Mouse (Mus musculus): ENCODE measurements around the gene Vcl.

Vcl gene

DNA sequence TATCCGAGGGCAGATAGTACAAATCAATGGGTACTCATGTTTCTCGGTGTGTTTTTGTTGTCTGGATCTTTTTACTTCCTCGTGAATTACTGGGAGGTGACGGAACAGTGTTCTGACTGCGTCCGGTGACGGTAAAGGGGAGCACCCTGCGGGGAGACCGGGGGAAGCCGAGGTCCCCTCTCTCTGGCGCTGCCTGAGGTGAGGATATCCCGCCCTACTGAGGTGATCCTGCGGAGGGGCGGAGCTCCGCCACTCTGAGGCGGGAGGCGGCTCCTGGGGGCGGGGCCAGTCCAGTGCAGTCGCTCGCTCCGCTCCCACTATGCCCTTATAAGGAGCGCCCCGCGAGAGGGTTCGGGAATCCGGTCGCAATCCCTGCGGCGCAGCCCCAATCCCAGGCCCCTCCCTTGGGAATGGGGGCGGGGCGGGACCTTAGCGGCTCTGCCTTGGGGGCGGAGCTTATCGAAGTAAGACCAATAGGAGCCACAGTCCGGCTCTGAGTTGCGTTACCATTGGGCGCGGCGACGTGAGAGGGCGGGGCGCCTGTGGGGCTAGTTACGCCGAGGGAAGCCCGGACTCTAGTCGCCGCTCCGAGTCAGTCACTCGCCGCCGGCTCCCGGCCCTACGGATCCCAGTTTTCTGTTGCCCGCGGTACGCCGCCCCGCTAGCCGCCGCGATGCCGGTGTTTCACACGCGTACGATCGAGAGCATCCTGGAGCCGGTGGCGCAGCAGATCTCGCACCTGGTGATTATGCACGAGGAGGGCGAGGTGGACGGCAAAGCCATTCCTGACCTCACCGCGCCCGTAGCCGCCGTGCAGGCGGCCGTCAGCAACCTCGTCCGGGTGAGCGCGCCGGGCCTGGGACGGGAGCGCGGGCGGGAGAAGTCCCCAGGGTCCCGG is at the start of gene Vcl:
Gene Vcl, plus strand, starts transcription at position 551 of the 898 bp plus-strand sequence.
- DNase-seq, result peak; percentile 99 to 100

DNA sequence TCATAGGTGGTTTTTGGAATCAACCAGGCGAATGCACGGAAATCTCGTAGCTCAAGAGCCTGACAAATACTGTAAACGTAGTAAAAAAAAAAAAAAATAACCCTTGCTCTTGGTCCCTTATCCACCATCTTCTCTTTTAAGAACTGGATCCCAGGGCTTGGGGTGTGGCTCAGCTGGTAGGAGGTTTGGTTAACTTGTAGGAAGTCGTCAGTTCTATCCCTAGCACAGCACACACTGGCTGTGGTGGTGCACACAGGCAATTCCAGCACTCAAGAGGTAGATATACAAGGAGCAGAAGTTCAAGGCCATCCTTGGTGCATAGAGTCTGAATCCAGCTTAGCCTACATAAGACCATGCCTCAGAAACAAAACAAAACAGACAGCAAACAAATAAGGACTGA is 44.5 kb upstream of the Vcl start:
- no peak for DNase-seq

DNA sequence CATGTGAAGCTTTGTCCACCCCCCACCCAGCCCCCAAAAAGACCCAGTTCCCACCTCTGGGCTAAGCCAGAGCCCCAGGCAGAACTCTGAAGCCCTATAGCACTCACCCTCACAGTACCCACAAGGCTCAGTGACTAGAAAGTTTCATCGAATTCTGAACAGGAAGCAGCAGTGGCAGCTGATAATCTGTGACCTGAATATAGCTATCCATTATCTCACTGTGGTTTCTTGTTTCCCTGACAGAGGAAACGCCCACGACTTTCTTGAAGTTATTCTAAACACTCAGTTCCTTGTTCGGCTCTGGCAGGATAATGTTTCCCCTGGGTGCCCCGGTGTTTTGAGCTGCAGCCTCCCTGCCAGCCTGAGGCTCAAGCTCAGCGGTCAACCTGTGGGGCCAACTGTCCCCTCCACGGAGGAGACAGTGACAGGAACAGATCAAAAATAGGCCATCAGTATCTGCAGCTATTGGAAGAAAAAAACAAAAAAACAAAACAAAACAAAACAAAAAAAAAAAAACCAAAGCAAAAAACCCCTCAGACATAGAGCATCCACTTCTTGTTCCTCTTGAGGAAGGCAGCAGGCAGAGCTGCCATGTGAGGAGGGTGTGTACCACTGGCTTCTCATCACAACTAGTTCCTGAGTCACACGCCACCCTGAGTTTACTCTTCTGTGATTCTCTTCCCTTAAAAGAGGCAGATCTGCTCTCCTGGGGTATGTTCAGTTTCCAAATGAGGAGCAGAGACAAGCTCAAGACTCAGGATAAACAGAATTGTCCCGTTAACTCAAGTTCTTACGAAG is 43.9 kb upstream of the Vcl start:
- DNase-seq, result no peak

DNA sequence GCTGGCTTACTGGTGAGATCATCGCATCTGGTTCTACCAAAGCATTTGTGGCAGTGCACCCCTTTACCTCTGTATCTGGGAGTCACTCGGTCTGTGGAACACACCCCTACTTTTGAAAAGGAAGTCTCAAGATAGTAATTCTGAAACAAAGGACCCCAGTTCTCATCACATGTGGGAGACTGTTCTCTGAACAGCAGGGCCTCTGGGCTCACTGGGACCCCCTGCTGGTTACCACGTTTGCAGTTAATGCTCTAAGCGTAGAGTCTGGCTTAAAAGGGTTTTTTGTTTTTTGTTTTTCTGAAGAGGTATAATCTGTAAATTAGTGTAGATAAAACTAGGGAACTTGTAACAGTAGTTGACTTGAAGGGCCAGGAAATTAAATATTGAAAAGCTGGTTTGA is 42.9 kb upstream of the Vcl start:
- DNase-seq, result peak in 1 of 2 experiments; percentile 56

DNA sequence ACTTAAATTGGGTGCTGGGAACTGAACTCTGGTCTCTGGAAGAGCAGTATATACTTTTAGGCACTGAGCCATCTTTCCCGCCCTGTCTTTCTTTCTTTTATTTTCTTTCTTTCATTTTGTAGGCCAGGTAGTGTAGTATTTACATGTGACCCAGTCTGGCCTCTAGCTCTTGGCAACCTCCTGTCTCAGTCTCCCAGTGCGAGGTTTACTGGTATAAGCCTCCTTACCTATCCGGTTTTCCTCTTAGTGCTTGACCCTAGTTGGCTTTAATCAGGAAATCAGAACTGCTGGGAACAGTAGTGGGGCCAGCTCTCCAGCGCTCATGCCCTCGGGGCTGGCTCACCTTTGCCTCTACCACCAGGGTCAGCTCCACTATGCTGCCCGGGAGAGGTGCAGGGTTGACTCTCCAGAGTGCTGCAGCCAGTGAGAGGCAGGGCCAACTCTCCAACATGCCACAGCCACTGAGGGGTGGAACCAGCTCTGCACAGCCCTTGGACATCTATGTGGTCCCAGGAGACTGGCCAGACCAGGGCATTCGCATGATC is 41.6 kb upstream of the Vcl start:
- DNase-seq, result no peak

DNA sequence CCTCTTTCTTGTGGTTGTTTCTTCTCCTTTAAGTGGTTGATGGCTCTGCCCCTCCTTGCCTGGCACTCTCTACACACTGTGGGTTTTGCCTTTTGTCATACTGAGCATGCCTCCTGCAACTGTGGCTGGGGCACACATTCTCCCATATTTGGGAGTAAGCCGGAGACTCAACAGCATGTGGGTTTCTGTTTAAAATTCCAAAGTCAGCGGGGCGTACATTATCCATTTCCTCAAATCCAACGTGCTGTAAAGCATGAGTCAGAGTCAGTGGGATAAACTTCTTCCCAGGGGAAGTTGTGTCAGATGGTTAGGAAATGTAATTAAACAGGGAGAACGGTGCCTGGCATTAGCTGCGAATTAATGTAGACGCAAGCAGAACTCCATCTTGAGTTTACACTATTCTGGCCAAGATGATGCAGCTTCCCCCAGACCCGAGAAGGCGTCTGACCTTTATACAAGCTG is 37.2 kb upstream of the Vcl start:
- DNase-seq, result peak in 1 of 2 experiments; percentile 13

DNA sequence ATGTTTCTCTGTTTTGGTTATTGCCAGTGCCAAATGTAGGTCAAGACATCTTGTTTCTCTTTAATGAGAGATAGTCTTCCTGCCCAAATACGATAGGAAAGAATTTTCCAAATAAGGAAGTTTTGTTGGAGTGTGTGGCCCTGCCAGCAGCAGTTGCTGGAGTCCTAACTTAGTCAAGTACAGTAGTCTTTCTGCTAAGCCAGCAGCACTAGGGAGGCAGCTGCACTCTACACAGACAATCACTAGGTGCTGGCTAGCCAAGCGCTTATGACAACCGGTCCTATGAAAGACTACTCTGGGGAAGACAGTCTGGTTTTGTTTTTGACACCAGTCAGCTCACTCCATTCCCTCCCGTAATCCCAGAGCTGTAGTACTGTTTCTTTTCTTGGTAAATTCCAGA is 35.4 kb upstream of the Vcl start:
- no peak for DNase-seq

DNA sequence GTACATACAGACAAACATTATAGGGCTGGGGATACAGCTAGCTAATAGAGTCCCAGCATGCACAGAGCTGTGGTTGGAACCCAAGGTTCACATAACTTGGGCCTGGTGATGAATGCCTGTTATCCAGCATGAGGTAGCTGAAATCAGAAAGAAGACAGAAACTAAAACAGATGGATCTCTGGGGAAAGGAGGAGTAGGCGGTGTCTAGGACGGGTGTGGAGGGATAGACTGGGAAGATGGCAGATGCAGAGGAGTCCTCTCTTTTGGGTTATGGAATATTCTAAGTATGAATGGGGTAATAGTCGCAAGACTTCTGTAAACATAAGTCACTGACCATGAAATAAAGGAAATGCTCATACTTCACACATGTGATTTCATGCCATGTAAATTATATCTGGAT is 27.9 kb upstream of the Vcl start:
- no peak for DNase-seq

DNA sequence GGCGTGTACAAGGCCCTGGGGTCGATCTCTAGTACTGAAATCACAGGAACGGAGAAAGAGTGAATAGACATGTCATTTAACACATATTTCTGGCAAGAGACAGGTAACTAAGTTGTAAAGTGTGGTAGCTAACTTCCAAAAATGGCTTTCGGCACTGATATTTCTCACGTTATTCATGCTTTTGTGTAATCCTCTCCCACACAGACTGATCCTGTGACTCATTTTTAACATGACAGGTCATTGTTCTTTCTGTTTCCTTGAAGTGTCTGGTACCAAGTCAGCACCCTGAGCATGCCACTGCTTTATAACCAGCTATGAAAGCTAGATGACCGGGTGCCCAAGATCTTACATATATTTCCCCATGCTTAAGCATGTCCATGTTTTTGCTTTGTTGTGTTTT is 26.1 kb upstream of the Vcl start:
- DNase-seq, result no peak

DNA sequence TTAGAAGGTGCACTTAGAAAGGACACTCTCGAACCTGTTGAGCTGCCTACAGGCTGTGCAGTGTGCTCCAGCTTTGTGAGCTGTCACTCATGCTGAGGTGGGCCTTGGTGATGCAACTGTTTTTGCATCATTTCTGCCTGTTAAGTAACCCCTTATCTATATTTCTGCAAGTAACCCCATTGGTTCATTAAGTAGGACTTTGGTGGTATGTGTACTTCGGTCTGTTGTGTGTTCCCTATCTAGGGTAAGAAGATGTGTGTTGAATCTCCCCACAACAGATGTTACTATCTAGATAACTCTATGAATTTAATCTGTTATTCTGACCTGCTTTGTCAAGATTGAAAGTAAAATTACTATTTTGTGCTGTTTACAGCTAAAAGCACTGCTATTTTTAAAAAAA is 17.4 kb upstream of the Vcl start:
- no peak for DNase-seq

DNA sequence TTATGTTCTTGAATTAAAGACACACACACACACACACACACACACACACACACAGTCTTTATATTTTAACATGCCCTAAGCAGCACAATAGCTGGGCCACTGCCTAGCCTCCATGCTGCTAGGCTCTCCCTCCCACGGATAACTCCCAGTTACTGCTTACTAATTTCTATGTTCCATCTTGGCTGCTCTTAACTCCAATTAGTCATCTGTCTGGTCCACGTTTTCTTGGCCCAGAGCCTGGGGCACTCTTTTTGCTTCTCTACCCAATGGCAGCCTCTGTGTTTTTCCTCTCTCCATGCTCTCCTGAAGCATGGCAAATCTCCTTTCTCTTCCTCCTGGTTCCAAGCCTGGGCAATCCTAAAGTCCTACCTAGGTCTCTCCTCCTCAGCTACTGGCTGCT is 14.8 kb upstream of the Vcl start:
- peak; percentile 59 to 77 for DNase-seq

DNA sequence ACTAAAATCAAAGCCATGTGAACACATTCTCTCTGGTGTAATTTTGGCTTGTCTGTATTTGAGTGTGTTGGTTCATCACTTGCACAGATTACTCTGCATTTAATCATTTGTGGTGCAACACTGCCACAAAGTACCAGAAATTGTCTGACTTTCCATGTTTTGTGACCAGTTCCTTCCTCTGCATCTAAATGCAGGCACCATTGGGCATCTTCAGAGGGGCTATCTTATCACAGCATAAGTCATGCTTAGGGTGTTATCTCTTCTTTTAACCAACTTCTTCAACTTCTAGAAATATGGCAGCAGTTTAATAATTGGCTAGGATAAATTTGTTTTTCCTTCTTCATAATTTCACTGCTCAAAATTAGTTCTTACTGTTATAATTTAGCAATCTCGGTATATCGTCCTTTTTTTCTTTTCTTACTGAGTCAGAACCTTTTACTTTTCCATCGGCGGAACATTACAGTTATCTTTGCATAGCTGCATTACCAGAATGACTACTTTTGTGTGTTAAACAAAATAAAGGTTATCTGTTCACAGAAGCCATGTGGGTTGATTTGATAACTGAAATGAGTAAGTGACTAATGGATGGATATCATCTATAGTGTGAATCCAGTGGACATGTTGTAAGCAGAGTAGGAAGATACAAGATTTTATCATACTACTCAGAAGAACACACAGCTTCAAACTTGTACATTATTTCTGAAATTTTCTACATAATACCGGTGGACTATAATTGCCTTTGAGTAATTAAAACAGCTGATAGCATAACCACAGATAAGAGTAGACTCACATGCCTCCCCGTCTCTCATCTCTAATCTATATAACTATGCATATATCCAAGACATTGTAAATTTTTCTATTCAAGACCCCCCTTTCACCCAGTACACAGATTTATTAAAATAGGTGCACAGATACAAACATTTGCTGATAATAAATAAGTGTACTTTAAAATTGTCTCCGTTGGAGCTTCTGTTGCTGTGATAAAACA is 12.3 kb upstream of the Vcl start:
- no peak for DNase-seq

DNA sequence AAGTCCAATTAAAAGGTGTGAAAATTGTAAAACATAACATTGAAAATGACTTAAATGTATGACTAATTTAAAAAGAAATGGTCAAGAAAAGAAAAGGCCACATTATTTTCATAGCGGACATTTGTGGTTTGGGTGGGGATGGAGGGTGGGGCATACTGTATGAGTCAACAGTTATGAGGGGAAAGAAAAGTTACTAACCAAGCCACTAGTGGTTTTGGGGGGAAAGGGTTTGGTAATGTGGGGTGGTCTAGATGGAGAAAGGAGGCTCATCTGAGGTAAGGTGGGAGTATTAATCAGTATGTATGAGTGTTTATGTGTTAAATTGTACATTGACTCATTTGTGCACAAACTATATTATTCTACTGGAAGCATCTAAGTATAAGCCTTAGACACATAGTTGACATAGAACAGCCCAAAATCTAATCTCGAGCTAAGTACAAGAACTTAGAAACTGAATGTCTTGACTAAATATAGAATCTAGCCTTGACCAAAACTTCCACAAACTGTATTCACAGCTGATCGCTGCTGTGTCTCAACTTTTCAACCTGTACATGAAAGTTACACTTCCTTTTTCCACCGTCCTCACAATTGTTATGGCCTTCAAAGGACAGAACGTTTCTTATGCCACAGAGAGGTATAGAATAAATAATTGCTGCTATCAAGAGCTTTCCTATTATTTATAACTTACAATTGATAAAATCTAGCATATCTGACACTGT is 5.0 kb upstream of the Vcl start:
- no peak for DNase-seq

DNA sequence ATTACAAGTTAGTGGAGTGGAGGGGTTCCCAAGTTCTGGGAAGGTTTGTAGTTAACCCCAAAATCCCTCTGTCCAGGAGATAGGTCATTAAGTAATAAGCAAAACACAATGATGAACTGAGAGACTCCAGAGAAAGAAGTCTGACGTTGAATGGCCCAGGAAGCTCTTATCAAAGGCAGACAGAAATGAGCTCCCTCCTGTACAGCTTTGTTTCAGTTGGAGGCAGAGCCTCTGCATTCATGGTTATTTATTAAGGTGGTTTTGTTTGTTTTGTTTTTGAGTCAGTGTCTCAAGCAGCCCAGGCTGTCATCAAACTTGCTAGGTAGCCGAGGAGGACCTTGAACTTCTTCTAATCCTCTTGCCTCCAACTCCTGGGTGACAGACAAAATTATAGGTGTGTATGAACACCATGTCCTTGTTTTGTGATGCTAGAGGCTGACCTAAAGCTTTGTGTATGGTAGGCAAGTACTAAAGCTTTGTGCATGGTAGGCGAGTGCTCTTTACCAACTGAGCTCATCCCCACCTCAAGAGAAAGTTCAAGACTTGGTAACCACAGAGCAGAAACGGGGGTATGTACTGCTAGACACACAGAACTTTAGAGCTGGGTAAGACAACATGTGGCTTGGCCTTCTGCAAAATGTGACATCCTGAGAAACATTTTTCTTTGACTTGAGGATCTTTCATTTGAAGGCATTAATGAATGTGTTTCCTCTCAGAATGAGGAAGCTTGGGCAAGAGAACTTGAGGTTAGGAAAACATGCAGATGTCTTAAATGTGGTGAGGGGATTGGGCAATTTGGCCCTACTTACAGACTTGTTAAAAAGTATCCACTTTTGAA is 1.5 kb upstream of the Vcl start:
- no peak for DNase-seq

DNA sequence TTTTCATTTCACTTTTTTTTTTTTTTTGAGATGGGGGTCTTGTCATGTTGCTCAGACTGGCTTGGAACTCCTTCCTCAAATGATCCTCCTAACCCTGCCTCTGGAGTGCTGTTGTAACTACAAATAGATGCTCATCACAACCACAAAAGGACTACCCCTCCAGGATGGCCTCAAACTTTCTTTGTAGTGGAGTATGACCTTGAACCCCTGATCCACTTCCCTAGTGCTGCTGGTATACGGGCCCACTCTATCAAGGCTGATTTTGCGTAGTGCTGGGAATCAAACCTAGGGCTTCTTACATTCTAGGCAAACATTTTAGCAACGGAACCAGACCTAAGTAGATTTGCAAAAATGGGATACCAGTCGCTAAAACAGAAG is 901 bp upstream of the Vcl start:
- no peak for DNase-seq

DNA sequence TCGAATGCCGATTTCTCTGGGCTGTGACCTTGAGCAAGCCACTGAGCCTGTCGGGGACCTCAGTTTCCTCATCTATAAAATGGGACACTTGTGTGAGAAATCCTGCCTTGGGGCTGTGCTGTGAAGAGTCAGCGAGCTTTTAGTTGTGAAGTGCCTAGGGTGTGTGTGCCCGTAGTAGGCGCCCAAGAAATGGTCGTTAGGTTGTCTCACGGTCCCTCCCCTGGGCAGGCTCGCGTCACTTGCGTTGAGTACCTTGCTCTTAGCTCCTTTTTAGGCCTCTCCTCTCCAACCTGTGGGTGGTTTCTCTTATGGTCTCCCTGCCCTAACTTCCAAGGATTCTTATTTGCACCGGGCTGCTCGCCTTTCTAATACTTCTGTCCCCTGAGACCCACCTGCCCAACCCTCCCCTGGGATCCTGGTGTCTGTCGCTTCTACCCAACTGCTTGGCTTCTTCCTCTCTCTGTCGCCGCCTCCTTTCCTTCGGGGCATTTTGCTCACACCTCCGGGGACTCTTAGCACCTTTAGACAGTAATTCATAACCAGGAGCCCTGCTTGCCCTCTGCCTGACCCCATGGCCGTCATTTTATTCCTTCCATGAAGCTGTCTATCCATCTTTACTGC is 726 bp downstream of the Vcl start:
- DNase-seq, result peak in 1 of 2 experiments; percentile 46

DNA sequence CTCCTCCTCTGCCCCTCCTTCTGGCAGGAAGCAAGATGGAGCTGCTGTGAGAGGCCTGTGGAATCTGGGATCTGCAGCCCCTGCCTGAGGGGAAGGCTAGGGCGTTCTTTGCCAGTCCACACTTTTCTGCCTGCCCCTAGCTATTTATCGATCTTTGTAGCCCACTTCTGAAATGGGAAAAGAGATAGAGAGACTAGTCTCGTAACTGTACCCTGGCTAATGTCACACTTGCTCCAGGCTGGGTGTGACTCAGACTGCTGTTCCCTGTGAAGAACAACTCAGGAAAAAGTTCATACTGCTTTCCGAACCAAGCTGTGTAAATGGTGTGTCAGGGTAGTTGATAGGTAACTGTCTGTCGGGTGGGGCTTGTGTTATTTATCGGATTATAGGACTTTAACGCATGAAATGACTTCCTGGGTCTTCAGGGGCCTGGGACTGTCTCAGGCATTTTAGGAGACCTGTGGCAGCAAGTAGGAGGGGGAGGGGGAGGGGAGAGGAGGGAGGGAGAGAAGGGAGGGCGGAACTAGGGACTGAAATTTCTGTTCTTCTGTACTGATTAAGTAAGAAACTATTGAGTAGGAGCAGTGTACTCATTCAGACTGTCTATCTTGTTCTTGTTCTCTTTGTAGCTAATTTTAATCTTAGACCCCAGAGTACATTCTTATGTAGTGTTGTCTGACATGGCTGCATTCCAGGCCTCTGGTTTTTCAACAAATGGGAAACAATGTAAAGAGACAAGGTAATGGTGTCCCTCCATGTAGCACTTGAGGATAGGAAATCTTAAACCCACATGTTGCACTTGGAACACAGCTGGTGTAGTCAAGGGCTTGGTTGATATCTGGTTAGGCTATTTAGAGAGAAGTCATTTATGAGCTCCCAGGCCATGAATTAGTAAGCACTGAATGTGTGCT is 1.5 kb downstream of the Vcl start:
- DNase-seq, result no peak

DNA sequence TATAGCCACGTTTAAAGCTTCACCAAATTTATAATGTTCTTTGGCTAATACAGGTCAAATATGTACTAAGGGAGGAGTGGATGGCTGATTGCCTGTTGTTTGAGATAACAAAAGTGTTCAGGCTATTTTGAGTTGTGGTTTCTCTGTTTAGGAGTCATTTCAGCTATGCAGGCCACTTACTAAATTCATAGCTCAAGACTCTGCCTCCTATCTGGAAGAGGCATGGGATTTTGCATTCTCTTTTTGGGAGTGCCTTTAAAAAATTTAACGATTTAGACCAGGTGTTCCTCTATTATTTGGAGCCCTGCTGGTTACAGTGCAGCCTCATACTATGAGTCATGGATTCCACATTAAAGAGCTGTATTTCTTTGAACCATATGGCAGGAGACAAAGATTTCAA is 9.2 kb downstream of the Vcl start:
- DNase-seq, result no peak

DNA sequence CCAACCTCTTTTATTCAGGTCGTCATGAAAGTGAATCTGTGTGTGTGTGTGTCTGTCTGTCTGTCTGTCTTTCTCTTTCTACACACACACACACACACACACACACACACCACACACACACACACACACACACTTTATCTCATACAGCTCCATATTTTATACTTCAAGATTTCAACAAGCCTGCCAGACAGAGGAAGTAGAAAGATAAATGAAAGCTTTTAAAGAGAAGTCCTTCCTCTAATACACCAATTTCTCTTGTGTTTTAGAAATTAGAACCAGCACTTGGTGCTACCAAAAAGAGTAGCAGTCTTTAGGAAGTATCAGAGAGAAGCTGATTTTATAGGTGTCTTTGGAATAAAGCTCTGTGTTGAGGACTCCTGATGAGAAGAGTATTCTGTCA is 9.7 kb downstream of the Vcl start:
- no peak for DNase-seq
